Mouse (Mus musculus) left cerebral cortex, postnatal 25 days (tissue): ENCODE data around the gene Spem2. TPM values are rescaled to one million over a fixed set of nuclear protein-coding genes. Genes with fewer than 3 reads are reported as not detected.

Experiments used
- DNase-seq, 2 experiments: peaks; one replicate each; pipeline ENCODE4 v3.0.0; 2022; ENCODE audit warnings: low spot score in 2 of 2, mixed read lengths in 1 of 2
- intact Hi-C: fragments of 180-260 bp; cut with DNase I; formaldehyde crosslinking; loops from one replicate; pipeline ENCODE4 v1.15.1; 2025
- total RNA-seq, 2 experiments: library from RNA; stranded (reverse); gene quantifications; 2 replicates each; pipeline ENCODE4 v1.2.3; 2021

The Spem2 gene
- total RNA-seq, 2 experiments from 2014 or later = not detected

DNA sequence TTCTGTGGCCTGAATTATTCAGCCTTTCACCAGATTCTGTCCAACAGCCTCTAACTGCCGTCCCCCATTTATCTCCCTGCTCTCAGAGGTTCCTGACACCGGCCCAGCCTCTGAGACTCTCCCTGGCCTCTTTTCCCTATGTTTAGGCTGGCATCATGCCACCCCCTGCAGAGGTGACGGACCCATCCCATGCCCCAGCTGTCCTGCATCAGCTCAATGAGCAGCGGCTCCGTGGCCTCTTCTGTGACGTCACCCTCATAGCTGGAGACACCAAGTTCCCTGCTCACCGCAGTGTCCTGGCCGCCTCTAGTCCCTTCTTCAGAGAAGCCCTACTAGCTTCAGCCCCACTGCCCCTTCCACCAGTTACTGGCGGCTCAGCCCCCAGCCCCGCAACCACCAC is 42.5 kb downstream of the Spem2 start:
- DNase-seq = no peak

DNA sequence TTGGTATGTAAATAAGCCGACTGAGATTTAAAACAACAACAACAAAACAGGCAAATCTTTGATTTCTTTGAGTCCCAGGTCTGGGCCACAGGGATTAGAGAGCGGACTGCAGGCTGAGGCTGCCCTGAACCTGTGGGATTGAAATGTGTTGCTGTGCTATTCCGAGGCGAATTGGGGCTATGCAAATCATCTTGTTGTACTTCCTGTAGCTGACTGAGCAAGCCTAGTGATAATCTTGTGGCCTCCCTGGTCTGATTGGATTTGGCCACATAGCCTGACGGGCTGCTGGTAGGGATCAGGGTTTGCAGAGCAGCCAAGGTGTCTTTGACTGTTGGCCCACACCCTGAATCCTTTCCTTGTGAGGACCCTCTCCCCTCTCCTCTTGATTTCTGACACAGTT is 43.3 kb downstream of the Spem2 start:
- no peak for DNase-seq
- intact Hi-C loops = no loop called here

More for the DNA sequence above, 42.5 kb downstream of the Spem2 start:
- intact Hi-C loops = no loop called here

DNA sequence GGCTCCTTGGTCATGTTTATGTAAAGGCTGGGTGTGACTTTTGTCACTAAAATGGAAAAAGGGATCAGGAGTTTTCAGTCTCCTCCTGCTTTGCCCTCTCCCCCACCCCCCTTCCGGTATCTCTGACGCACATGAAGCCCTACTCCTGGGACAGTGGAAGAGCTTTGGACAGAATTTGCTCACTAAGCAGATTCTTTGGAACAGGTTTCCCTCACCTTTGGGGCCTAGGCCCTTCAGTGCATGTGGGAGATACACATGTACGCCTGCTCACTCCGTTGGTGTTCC is 50.7 kb downstream of the Spem2 start:
- DNase-seq = no peak
- intact Hi-C loops = loop anchor here (2.0 kb wide), 1 partner anchor 69 kb away; the partner anchor contains the start of gene Nlgn2

DNA sequence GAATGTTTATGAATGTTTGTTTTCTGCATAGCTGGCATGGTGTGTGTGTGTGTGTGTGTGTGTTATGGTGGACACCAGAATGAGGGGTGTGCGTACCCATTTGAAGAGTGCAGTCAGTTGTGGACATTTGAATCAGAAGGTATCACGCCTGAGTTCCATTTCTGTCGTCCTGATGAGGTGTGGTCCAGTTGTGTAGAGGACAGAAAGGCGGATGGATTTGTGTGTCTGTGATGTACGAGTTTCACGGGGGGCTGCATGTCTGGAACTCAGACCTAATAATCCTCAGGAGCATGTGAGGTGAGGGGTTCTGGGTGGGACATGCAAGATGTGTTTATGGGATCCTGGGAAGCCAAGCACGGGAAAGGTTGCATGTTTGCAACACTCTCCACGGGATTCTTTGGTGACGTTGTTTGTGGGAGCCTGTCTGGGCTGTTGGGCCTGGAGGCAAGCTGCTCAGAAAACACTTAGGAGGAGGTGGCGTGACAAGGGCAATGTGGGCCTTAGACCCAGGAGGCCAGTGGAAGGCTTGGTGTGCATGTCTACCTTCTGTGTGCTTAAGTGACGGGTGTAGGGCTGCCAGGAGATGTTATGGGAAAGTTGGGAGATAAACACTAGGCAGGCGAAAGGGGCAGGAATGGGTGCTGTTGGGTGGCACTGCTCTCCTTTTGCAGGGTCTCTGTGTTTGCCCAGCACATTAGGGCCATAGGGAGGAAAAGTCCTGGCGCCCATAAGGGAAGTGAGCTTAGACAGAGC is 51.2 kb downstream of the Spem2 start:
- intact Hi-C loops = loop anchor here (1.0 to 2.0 kb wide), 2 partner anchors 9 to 70 kb away; partner anchors contain the start of genes Nlgn2 and Polr2a
- peak in 1 of 2 experiments; percentile 22 for DNase-seq

Other genes starting within 250 kb of the Spem2 start
- 10 to 100 TPM; 10.1 to 10.4 TPM for gene Wrap53, start 238.2 kb downstream of the Spem2 start, total RNA-seq
- 10 to 100 TPM; 18.7 to 21.1 TPM for gene Trp53, start 238.1 kb downstream of the Spem2 start, total RNA-seq
- gene Atp1b2, start 212.5 kb downstream of the Spem2 start, total RNA-seq = 100 to 1,000 TPM; 403 to 438 TPM
- not detected for gene Shbg, start 200.6 kb downstream of the Spem2 start, total RNA-seq
- 1 to 10 TPM; 7.4 to 7.7 TPM for gene Sat2, start 196.4 kb downstream of the Spem2 start, total RNA-seq
- 100 to 1,000 TPM; 122 to 133 TPM for gene Fxr2, start 185.5 kb downstream of the Spem2 start, total RNA-seq
- gene Sox15, start 163.2 kb downstream of the Spem2 start, total RNA-seq = not detected
- 10 to 100 TPM; 59.1 to 59.7 TPM for gene Mpdu1, start 155.8 kb downstream of the Spem2 start, total RNA-seq
- 10 to 100 TPM; 17.5 to 19.6 TPM for gene Cd68, start 152.3 kb downstream of the Spem2 start, total RNA-seq
- gene Eif4a1, start 146.0 kb downstream of the Spem2 start, total RNA-seq = 100 to 1,000 TPM; 323 to 328 TPM
- 10 to 100 TPM; 94.3 to 97.5 TPM for gene Senp3, start 136.4 kb downstream of the Spem2 start, total RNA-seq
- gene Tnfsf13, start 132.7 kb downstream of the Spem2 start, total RNA-seq = 1 to 10 TPM; 2.0 to 2.7 TPM
- 1 to 10 TPM; 8.6 to 8.9 TPM for gene Tnfsf12, start 122.6 kb downstream of the Spem2 start, total RNA-seq
- gene Tnfsfm13, start 122.4 kb downstream of the Spem2 start, total RNA-seq = 1 to 10 TPM; 1.9 to 2.2 TPM
- 10 to 100 TPM; 53.3 to 53.6 TPM for gene Polr2a, start 59.8 kb downstream of the Spem2 start, total RNA-seq
- gene Slc35g3, start 56.5 kb downstream of the Spem2 start, total RNA-seq = not detected
- 100 to 1,000 TPM; 110 to 114 TPM for gene Zbtb4, start 52.6 kb downstream of the Spem2 start, total RNA-seq
- gene Chrnb1, start 22.5 kb downstream of the Spem2 start, total RNA-seq = 1 to 10 TPM; 1.3 to 2.0 TPM
- 10 to 100 TPM; 14.9 to 17.2 TPM for gene Fgf11, start 16.6 kb downstream of the Spem2 start, total RNA-seq
- gene Tmem102, start 12.8 kb downstream of the Spem2 start, total RNA-seq = not detected
- not detected for gene Gm39566, start 3.2 kb downstream of the Spem2 start, total RNA-seq
- under 1 TPM in 1 of 2 experiments, not detected in 1; 0.43 TPM for gene Spem1, start 3.7 kb upstream of the Spem2 start, total RNA-seq
- gene Nlgn2, start 19.3 kb upstream of the Spem2 start, total RNA-seq = 100 to 1,000 TPM; 233 to 248 TPM
- 100 to 1,000 TPM; 129 to 134 TPM for gene Tmem256, start 20.0 kb upstream of the Spem2 start, total RNA-seq
- 10 to 100 TPM; 15.6 to 19.2 TPM for gene Plscr3, start 27.9 kb upstream of the Spem2 start, total RNA-seq
- gene Tnk1, start 40.3 kb upstream of the Spem2 start, total RNA-seq = under 1 TPM in 1 of 2 experiments, not detected in 1; 0.27 TPM
- gene Tmem95, start 59.6 kb upstream of the Spem2 start, total RNA-seq = not detected
- gene Kctd11, start 62.9 kb upstream of the Spem2 start, total RNA-seq = 1 to 10 TPM; 1.1 to 1.2 TPM
- not detected for gene Acap1, start 77.1 kb upstream of the Spem2 start, total RNA-seq
- gene 2810408A11Rik, start 82.5 kb upstream of the Spem2 start, total RNA-seq = under 1 TPM; 0.55 to 0.60 TPM
- gene Neurl4, start 82.6 kb upstream of the Spem2 start, total RNA-seq = 100 to 1,000 TPM; 113 to 117 TPM
- gene Gps2, start 95.4 kb upstream of the Spem2 start, total RNA-seq = 10 to 100 TPM; 26.9 to 33.2 TPM
- gene Eif5a, start 103.5 kb upstream of the Spem2 start, total RNA-seq = 100 to 1,000 TPM; 425 to 450 TPM
- gene Ybx2, start 117.3 kb upstream of the Spem2 start, total RNA-seq = 10 to 100 TPM in 1 of 2 experiments, 1 to 10 TPM in 1; 6.1 to 10.7 TPM
- 1 to 10 TPM; 2.3 to 3.5 TPM for gene Slc2a4, start 129.7 kb upstream of the Spem2 start, total RNA-seq
- not detected for gene Cldn7, start 146.3 kb upstream of the Spem2 start, total RNA-seq
- gene Ctdnep1, start 162.7 kb upstream of the Spem2 start, total RNA-seq = 100 to 1,000 TPM; 117 to 129 TPM
- 100 to 1,000 TPM; 106 to 109 TPM for gene Elp5, start 164.1 kb upstream of the Spem2 start, total RNA-seq
- 100 to 1,000 TPM; 217 to 218 TPM for gene Gabarap, start 172.7 kb upstream of the Spem2 start, total RNA-seq
- gene Phf23, start 177.3 kb upstream of the Spem2 start, total RNA-seq = 10 to 100 TPM; 44.6 to 47.5 TPM
- 10 to 100 TPM; 26.1 to 32.2 TPM for gene Dvl2, start 182.1 kb upstream of the Spem2 start, total RNA-seq
- gene Acadvl, start 196.9 kb upstream of the Spem2 start, total RNA-seq = 10 to 100 TPM; 57.4 to 59.3 TPM
- gene Dlg4, start 198.5 kb upstream of the Spem2 start, total RNA-seq = 100 to 1,000 TPM; 931 to 954 TPM
- 1 to 10 TPM; 1.7 to 3.1 TPM for gene Asgr1, start 235.6 kb upstream of the Spem2 start, total RNA-seq